ENCODE assay signal across 8 mouse cellular contexts in the genomic region with DNA sequence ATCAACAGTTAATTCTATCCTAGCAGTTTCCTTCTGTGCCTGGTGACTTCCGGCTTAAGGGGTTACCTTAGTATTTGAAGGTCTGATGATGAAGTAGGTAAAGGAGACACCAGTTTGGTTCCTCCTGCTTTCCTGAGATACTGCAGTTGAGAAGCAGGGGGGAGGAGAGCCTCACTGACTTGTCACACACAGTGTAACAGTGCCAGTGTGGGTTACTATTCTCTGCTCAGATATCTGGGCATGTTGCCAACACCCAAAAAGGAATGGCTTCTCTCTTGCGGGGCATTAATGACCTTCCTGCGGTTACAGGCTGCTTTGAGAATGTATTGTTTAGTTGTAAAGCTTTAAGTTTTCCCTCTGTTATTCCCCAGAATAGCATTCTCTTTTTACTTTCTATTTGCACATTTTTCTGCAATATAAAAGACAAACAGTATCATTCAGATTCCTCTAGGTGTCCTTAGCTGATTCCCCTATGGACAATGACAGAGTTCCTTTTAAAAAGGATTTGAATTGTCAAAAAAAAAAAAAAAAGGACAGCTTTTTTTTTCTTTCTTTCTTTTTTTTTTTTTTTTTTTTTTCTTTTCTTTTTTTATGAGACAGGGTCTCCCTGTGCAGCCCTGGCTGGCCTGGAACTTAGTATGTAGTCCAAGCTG. TPM values are rescaled to one million over a fixed set of nuclear protein-coding genes. Genes with fewer than 3 reads are reported as not detected.
DNase-seq lines count a peak whose midpoint lies in the region; ATAC-seq and TF ChIP-seq lines count a peak whose summit lies in the region.

No protein-coding gene starts in this region.

- peaks cover 9% of the 10 kb centered on the region; the same call in 1 of the 2 replicates for H3K4me1 ChIP-seq in midbrain, embryonic 11.5 days (ENCODE audit: control insufficient read depth, insufficient read depth, low read length)
- peaks cover 24% of the 10 kb centered on the region for H3K4me1 ChIP-seq in midbrain, embryonic 10.5 days
- H3K4me1 ChIP-seq in bone marrow macrophage, adult 2 months (ENCODE audit: control insufficient read depth, insufficient read depth, low read length) = peaks cover 42% of the 10 kb centered on the region
- peaks cover 21% of the 10 kb centered on the region for H3K4me1 ChIP-seq in kidney, embryonic 15.5 days
- H3K4me1 ChIP-seq in liver, postnatal 0 days (ENCODE audit: insufficient read depth) = peaks cover 20% of the 10 kb centered on the region
- H3K4me1 ChIP-seq in small intestine, adult 2 months (ENCODE audit: control insufficient read depth, insufficient read depth, insufficient read length, low read length) = peaks cover 6% of the 10 kb centered on the region

- no peak overlapping the region for H3K4me2 ChIP-seq in midbrain, embryonic 11.5 days
- H3K4me2 ChIP-seq in kidney, embryonic 15.5 days = peak overlapping the region; percentile 42
- H3K4me2 ChIP-seq in liver, postnatal 0 days (ENCODE audit: low read depth, low read length) = peak overlapping the region; percentile 85

- H3K27me3 ChIP-seq in midbrain, embryonic 11.5 days (ENCODE audit: control insufficient read depth, insufficient read depth, low read length) = no peaks in the 10 kb centered on the region
- no peaks in the 10 kb centered on the region for H3K27me3 ChIP-seq in midbrain, embryonic 10.5 days (ENCODE audit: low read depth, poor library complexity, severe bottlenecking)
- no peaks in the 10 kb centered on the region for H3K27me3 ChIP-seq in kidney, embryonic 15.5 days
- no peaks in the 10 kb centered on the region for H3K27me3 ChIP-seq in liver, postnatal 0 days (ENCODE audit: insufficient read depth, low read length)
- H3K27me3 ChIP-seq in small intestine, adult 2 months (ENCODE audit: control insufficient read depth, insufficient read depth, low read length) = no peaks in the 10 kb centered on the region

- TF ChIP-seq POLR2A in bone marrow macrophage, adult 2 months (IDR thresholded peaks at IDR 0.05; ENCODE audit: borderline replicate concordance, low read depth, low read length) = no peak
- TF ChIP-seq POLR2A in small intestine, adult 2 months (IDR thresholded peaks at IDR 0.05; ENCODE audit: low read depth, low read length) = no peak

- H3K9ac ChIP-seq in midbrain, embryonic 11.5 days (ENCODE audit: low read length) = no peak overlapping the region
- H3K9ac ChIP-seq in kidney, embryonic 15.5 days = no peak overlapping the region
- H3K9ac ChIP-seq in liver, postnatal 0 days (replicated peaks) = peak overlapping the region; percentile 33

- no peak for ATAC-seq in midbrain, embryonic 11.5 days (ENCODE audit: low FRiP score)
- ATAC-seq in kidney, embryonic 15.5 days (replicated peaks; ENCODE audit: low FRiP score) = no peak
- no peak for ATAC-seq in liver, postnatal 0 days

- H3K36me3 ChIP-seq in midbrain, embryonic 11.5 days (ENCODE audit: control insufficient read depth, insufficient read depth, low read length) = no peaks in the 10 kb centered on the region
- H3K36me3 ChIP-seq in midbrain, embryonic 10.5 days = peaks cover 29% of the 10 kb centered on the region
- H3K36me3 ChIP-seq in kidney, embryonic 15.5 days = peaks cover 29% of the 10 kb centered on the region
- H3K36me3 ChIP-seq in liver, postnatal 0 days (replicated peaks; ENCODE audit: insufficient read depth, low read length) = peaks cover 5% of the 10 kb centered on the region
- peaks cover 19% of the 10 kb centered on the region for H3K36me3 ChIP-seq in small intestine, adult 2 months (ENCODE audit: control insufficient read depth, insufficient read depth, low read length)

- 83% methylated on average over 3 of the region's 3 CpGs for WGBS in midbrain, embryonic 11.5 days
- 98% methylated on average over 3 of the region's 3 CpGs for WGBS in midbrain, embryonic 10.5 days
- WGBS in kidney, embryonic 15.5 days = 39% methylated on average over 3 of the region's 3 CpGs
- WGBS in liver, postnatal 0 days (ENCODE audit: insufficient replicate concordance) = 15% methylated on average over 3 of the region's 3 CpGs
- WGBS in small intestine, adult 2 months = 4% methylated on average over 3 of the region's 3 CpGs

- H3K4me3 ChIP-seq in midbrain, embryonic 11.5 days (ENCODE audit: low read depth, low read length) = no peak overlapping the region
- H3K4me3 ChIP-seq in midbrain, embryonic 10.5 days = no peak overlapping the region
- H3K4me3 ChIP-seq in bone marrow macrophage, adult 2 months (ENCODE audit: insufficient read depth, low read length) = peak overlapping the region; percentile 27
- peak overlapping the region; percentile 17; the same call in 1 of the 2 replicates for H3K4me3 ChIP-seq in kidney, embryonic 15.5 days (replicated peaks)
- peak overlapping the region; percentile 7; the same call in 1 of the 2 replicates for H3K4me3 ChIP-seq in liver, postnatal 0 days (ENCODE audit: low read depth, low read length)
- H3K4me3 ChIP-seq in small intestine, adult 2 months (ENCODE audit: low read depth, low read length) = no peak overlapping the region

- no peak for TF ChIP-seq CTCF in bone marrow macrophage, adult 2 months (IDR thresholded peaks at IDR 0.05; ENCODE audit: low read depth, low read length)
- TF ChIP-seq CTCF in liver, postnatal 0 days (IDR thresholded peaks at IDR 0.05; ENCODE audit: low read depth) = no peak
- no peak for TF ChIP-seq CTCF in small intestine, adult 2 months (IDR thresholded peaks at IDR 0.05; ENCODE audit: extremely low read depth, insufficient read length, insufficient replicate concordance, low read depth, low read length)

- H3K27ac ChIP-seq in midbrain, embryonic 11.5 days (ENCODE audit: low read depth, low read length) = no peak overlapping the region
- H3K27ac ChIP-seq in midbrain, embryonic 10.5 days (replicated peaks) = no peak overlapping the region
- peak overlapping the region; percentile 66 for H3K27ac ChIP-seq in bone marrow macrophage, adult 2 months (ENCODE audit: insufficient read depth, low read depth, low read length)
- peak overlapping the region; percentile 58 for H3K27ac ChIP-seq in kidney, embryonic 15.5 days
- peak overlapping the region; percentile 82 for H3K27ac ChIP-seq in liver, postnatal 0 days (ENCODE audit: low read depth)
- peak overlapping the region; percentile 88 for H3K27ac ChIP-seq in small intestine, adult 2 months (ENCODE audit: insufficient read depth, low read depth, low read length)

- DNase-seq in midbrain, embryonic 11.5 days (ENCODE audit: low spot score, missing footprints) = peak; percentile 2
- DNase-seq in midbrain, embryonic 10.5 days (ENCODE audit: low spot score) = no peak
- peak; percentile 51 to 79 for DNase-seq in heart, adult 9 months (ENCODE audit: low spot score in 2 of 2)
- peak; percentile 29 for DNase-seq in liver, postnatal 0 days
- DNase-seq in embryo, embryonic 10.5 days (ENCODE audit: low spot score) = no peak

- TF ChIP-seq EP300 in liver, postnatal 0 days (IDR thresholded peaks at IDR 0.05; ENCODE audit: low read depth) = no peak

- H3K9me3 ChIP-seq in midbrain, embryonic 11.5 days (ENCODE audit: control insufficient read depth, low read length) = no peaks in the 10 kb centered on the region
- H3K9me3 ChIP-seq in midbrain, embryonic 10.5 days (replicated peaks) = no peaks in the 10 kb centered on the region
- H3K9me3 ChIP-seq in kidney, embryonic 15.5 days (replicated peaks) = no peaks in the 10 kb centered on the region
- no peaks in the 10 kb centered on the region for H3K9me3 ChIP-seq in liver, postnatal 0 days (ENCODE audit: low read length)

RNA-seq across cellular contexts. Expression of a gene that starts 2.5 kb away (rescaled TPM):
- polyA plus RNA-seq in midbrain, embryonic 11.5 days (2014; fragmentation: Nextera tagmentation; extraction: Ambion mirVana) = 10.9 and 13.6 TPM in 2 replicates
- 11.9 and 13.2 TPM in 2 replicates for polyA plus RNA-seq in midbrain, embryonic 10.5 days (2016; fragmentation: Nextera tagmentation; extraction: Ambion mirVana)
- polyA plus RNA-seq in bone marrow macrophage, adult 2 months (2012; ENCODE audit: insufficient read depth, insufficient read length, missing spikeins) = 4.3 and 7.9 TPM in 2 replicates
- polyA plus RNA-seq in kidney, embryonic 15.5 days (2015; fragmentation: Nextera tagmentation; extraction: Ambion mirVana) = 11.5 and 11.8 TPM in 2 replicates
- 0.60 and 0.64 TPM in 2 replicates for polyA plus RNA-seq in liver, postnatal 0 days (2015; fragmentation: Nextera tagmentation; extraction: Ambion mirVana)
- 1.1 and 1.5 TPM in 2 replicates for polyA plus RNA-seq in small intestine, adult 2 months (2012; rRNA removed)

RNA-seq across cellular contexts. Expression of a gene that starts 2.6 kb away (rescaled TPM):
- 448 and 455 TPM in 2 replicates for polyA plus RNA-seq in midbrain, embryonic 11.5 days (2014; fragmentation: Nextera tagmentation; extraction: Ambion mirVana)
- polyA plus RNA-seq in midbrain, embryonic 10.5 days (2016; fragmentation: Nextera tagmentation; extraction: Ambion mirVana) = 427 and 437 TPM in 2 replicates
- polyA plus RNA-seq in bone marrow macrophage, adult 2 months (2012; ENCODE audit: insufficient read depth, insufficient read length, missing spikeins) = 159 and 191 TPM in 2 replicates
- 636 and 660 TPM in 2 replicates for polyA plus RNA-seq in kidney, embryonic 15.5 days (2015; fragmentation: Nextera tagmentation; extraction: Ambion mirVana)
- polyA plus RNA-seq in liver, postnatal 0 days (2015; fragmentation: Nextera tagmentation; extraction: Ambion mirVana) = 466 and 478 TPM in 2 replicates
- 91.2 and 261 TPM in 2 replicates for polyA plus RNA-seq in small intestine, adult 2 months (2012; rRNA removed)

Comparison
In these comparisons a context has a peak if more than half of its experiments do, and no peak if none do; other contexts are left out.
1. DNase-seq: peak in midbrain, embryonic 11.5 days (single experiment), heart, adult 9 months (2 of 2) and liver, postnatal 0 days (single experiment); none in midbrain, embryonic 10.5 days (single experiment) and embryo, embryonic 10.5 days (single experiment).
2. H3K27ac ChIP-seq: peak in bone marrow macrophage, adult 2 months (single experiment), kidney, embryonic 15.5 days (single experiment), liver, postnatal 0 days (single experiment) and small intestine, adult 2 months (single experiment); none in midbrain, embryonic 11.5 days (single experiment) and midbrain, embryonic 10.5 days (single experiment).
3. H3K4me3 ChIP-seq: peak in bone marrow macrophage, adult 2 months (single experiment), kidney, embryonic 15.5 days (single experiment) and liver, postnatal 0 days (single experiment); none in midbrain, embryonic 11.5 days (single experiment), midbrain, embryonic 10.5 days (single experiment) and small intestine, adult 2 months (single experiment).